9 mouse cellular contexts compared by ENCODE assay signal in genomic region chr6:72962281-72962741, GRCm38 (mm10). TPM values are rescaled to one million over a fixed set of nuclear protein-coding genes. Genes with fewer than 3 reads are reported as not detected.
A peak's percentile ranks its signal among the peaks of the same experiment; 100 is the strongest.
DNase-seq lines count a peak whose midpoint lies in the region; ATAC-seq and TF ChIP-seq lines count a peak whose summit lies in the region.
"Had no signal": no experiment of that assay in that cellular context is flagged by ENCODE, and none has a peak within 500 bp of the region (broad histone marks: within the 10 kb centered on the region; RNA-seq: fewer than 3 reads in every experiment).

No protein-coding gene starts in this region.

- peak; percentile 54 for TF ChIP-seq POLR2A in CH12.LX (IDR thresholded peaks at IDR 0.05; ENCODE audit: low read depth, low read length)
- no peak for TF ChIP-seq POLR2A in small intestine, adult 2 months (IDR thresholded peaks at IDR 0.05; ENCODE audit: low read depth, low read length)

- 34% methylated on average over 7 of the region's 7 CpGs for WGBS in liver, postnatal 0 days (ENCODE audit: insufficient replicate concordance)
- 59% methylated on average over 7 of the region's 7 CpGs for WGBS in liver, embryonic 11.5 days
- WGBS in small intestine, adult 2 months: 50% methylated on average over 7 of the region's 7 CpGs

- no peak for TF ChIP-seq CTCF in liver, postnatal 0 days (IDR thresholded peaks at IDR 0.05; ENCODE audit: low read depth)
- no peak for TF ChIP-seq CTCF in CH12.LX (conservative IDR thresholded peaks at IDR 0.05 in 1 of 2, IDR thresholded peaks at IDR 0.05 in 1 of 2; ENCODE audit: low read depth in 2 of 2, low read length in 2 of 2)
- TF ChIP-seq CTCF in small intestine, adult 2 months (IDR thresholded peaks at IDR 0.05; ENCODE audit: extremely low read depth, insufficient read length, insufficient replicate concordance, low read depth, low read length): no peak

- no peak overlapping the region for H3K9ac ChIP-seq in liver, postnatal 0 days (replicated peaks)
- no peak overlapping the region for H3K9ac ChIP-seq in liver, embryonic 11.5 days (ENCODE audit: low read depth, low read length)
- peak overlapping the region; percentile 29; the same call in 1 of the 2 replicates for H3K9ac ChIP-seq in CH12.LX (ENCODE audit: insufficient read depth, low read depth)

- no peak for ATAC-seq in liver, postnatal 0 days
- no peak for ATAC-seq in liver, embryonic 11.5 days (replicated peaks; ENCODE audit: low FRiP score)
- ATAC-seq in hematopoietic stem cell, adult 5-6 weeks (replicated peaks in 1 of 2; ENCODE audit: insufficient read depth in 1 of 2, low FRiP score in 2 of 2, low TSS enrichment in 1 of 2, low read depth in 1 of 2, poor library complexity in 2 of 2, severe bottlenecking in 2 of 2): peak; percentile 17 to 18; a peak in 2 of 4 replicates
- ATAC-seq: Patski had no signal

- peaks cover 8% of the 10 kb centered on the region for H3K79me2 ChIP-seq in CH12.LX (replicated peaks; ENCODE audit: control insufficient read depth, extremely low read depth, insufficient read depth, poor library complexity, severe bottlenecking)

- no peak for TF ChIP-seq RAD21 in CH12.LX (IDR thresholded peaks at IDR 0.05; ENCODE audit: low read depth, low read length)

- no peak for DNase-seq in liver, postnatal 0 days
- DNase-seq in liver, embryonic 11.5 days (ENCODE audit: low spot score): no peak
- DNase-seq in CH12.LX (ENCODE audit: extremely low read depth): peak; percentile 60
- no peak for DNase-seq in right cerebral cortex, postnatal 10 days (ENCODE audit: low spot score in 2 of 2)
- DNase-seq in testis, postnatal 10 days (ENCODE audit: low spot score): no peak
- DNase-seq: lung, adult 18-20 months had no signal

- no peaks in the 10 kb centered on the region for H3K27me3 ChIP-seq in liver, postnatal 0 days (ENCODE audit: insufficient read depth, low read length)
- H3K27me3 ChIP-seq in liver, embryonic 11.5 days (replicated peaks; ENCODE audit: control insufficient read depth, insufficient read depth, low read length): no peaks in the 10 kb centered on the region
- no peaks in the 10 kb centered on the region for H3K27me3 ChIP-seq in CH12.LX (replicated peaks)
- H3K27me3 ChIP-seq in small intestine, adult 2 months (ENCODE audit: control insufficient read depth, insufficient read depth, low read length): no peaks in the 10 kb centered on the region
- H3K27me3 ChIP-seq: Patski had no signal

- H3K9me3 ChIP-seq in liver, postnatal 0 days (ENCODE audit: low read length): no peaks in the 10 kb centered on the region
- H3K9me3 ChIP-seq in liver, embryonic 11.5 days (ENCODE audit: control insufficient read depth, low read length): no peaks in the 10 kb centered on the region
- H3K9me3 ChIP-seq in CH12.LX (replicated peaks; ENCODE audit: low read length): no peaks in the 10 kb centered on the region

- peak overlapping the region; percentile 9; the same call in 1 of the 2 replicates for H3K27ac ChIP-seq in liver, postnatal 0 days (ENCODE audit: low read depth)
- H3K27ac ChIP-seq in liver, embryonic 11.5 days (ENCODE audit: low read depth, low read length): no peak overlapping the region
- peak overlapping the region; percentile 56 for H3K27ac ChIP-seq in CH12.LX (ENCODE audit: insufficient read depth, low read depth)
- peak overlapping the region; percentile 63 for H3K27ac ChIP-seq in small intestine, adult 2 months (ENCODE audit: insufficient read depth, low read depth, low read length)

- in situ Hi-C loops in CH12.LX (cut with MboI; ENCODE audit: low pct_ligation_motif_present, low pct_unique_long_range_greater_than_20kb, low sequenced_read_pairs): no loop called here

- no peaks in the 10 kb centered on the region for H3K36me3 ChIP-seq in liver, postnatal 0 days (replicated peaks; ENCODE audit: insufficient read depth, low read length)
- no peaks in the 10 kb centered on the region for H3K36me3 ChIP-seq in liver, embryonic 11.5 days (ENCODE audit: control insufficient read depth, insufficient read depth, low read length)
- H3K36me3 ChIP-seq in CH12.LX (replicated peaks in 1 of 2; ENCODE audit: control insufficient read depth in 1 of 2, insufficient read depth in 1 of 2, low read length in 1 of 2): no peaks in the 10 kb centered on the region
- H3K36me3 ChIP-seq in small intestine, adult 2 months (ENCODE audit: control insufficient read depth, insufficient read depth, low read length): no peaks in the 10 kb centered on the region

- dilution Hi-C loops in CH12.LX (cut with MboI; ENCODE audit: extremely low pct_ligation_motif_present, extremely low pct_unique_long_range_greater_than_20kb, low sequenced_read_pairs): no loop called here

- no peak for TF ChIP-seq EP300 in liver, postnatal 0 days (IDR thresholded peaks at IDR 0.05; ENCODE audit: low read depth)
- TF ChIP-seq EP300 in CH12.LX (IDR thresholded peaks at IDR 0.05; ENCODE audit: low read length): no peak

- peaks cover 21% of the 10 kb centered on the region for H3K4me1 ChIP-seq in liver, postnatal 0 days (ENCODE audit: insufficient read depth)
- H3K4me1 ChIP-seq in liver, embryonic 11.5 days (replicated peaks; ENCODE audit: control insufficient read depth, insufficient read depth, low read length): peaks cover 8% of the 10 kb centered on the region
- H3K4me1 ChIP-seq in CH12.LX (ENCODE audit: control insufficient read depth in 1 of 2, insufficient read depth in 2 of 2): peaks cover 7 to 32% of the 10 kb centered on the region in 2 experiments
- peaks cover 16% of the 10 kb centered on the region for H3K4me1 ChIP-seq in small intestine, adult 2 months (ENCODE audit: control insufficient read depth, insufficient read depth, insufficient read length, low read length)

- H3K4me2 ChIP-seq in liver, postnatal 0 days (ENCODE audit: low read depth, low read length): peak overlapping the region; percentile 16
- H3K4me2 ChIP-seq in liver, embryonic 11.5 days: no peak overlapping the region
- peak overlapping the region; percentile 67 for H3K4me2 ChIP-seq in CH12.LX (ENCODE audit: insufficient read depth, low read depth, poor library complexity, severe bottlenecking)

- no peak overlapping the region for H3K4me3 ChIP-seq in liver, postnatal 0 days (ENCODE audit: low read depth, low read length)
- no peak overlapping the region for H3K4me3 ChIP-seq in liver, embryonic 11.5 days (ENCODE audit: low read depth, low read length)
- H3K4me3 ChIP-seq in CH12.LX (replicated peaks in 1 of 3; ENCODE audit: low read depth in 2 of 3, low read length in 2 of 3, poor library complexity in 1 of 3): peak overlapping the region in 1 of 3 experiments; percentile 22
- no peak overlapping the region for H3K4me3 ChIP-seq in small intestine, adult 2 months (ENCODE audit: low read depth, low read length)

TF ChIP-seq in CH12.LX, 34 proteins besides CTCF, POLR2A, EP300 and RAD21:
- no peak for TF ChIP-seq POLR2AphosphoS2 (IDR thresholded peaks at IDR 0.05; ENCODE audit: low read depth, low read length)
- TF ChIP-seq MXI1 (IDR thresholded peaks at IDR 0.05; ENCODE audit: low read depth, low read length): peak; percentile 68; the same call in 1 of the 2 replicates
- peak; percentile 90 for TF ChIP-seq ZNF384 (IDR thresholded peaks at IDR 0.05; ENCODE audit: low read depth, low read length)
- TF ChIP-seq NELFE (IDR thresholded peaks at IDR 0.05; ENCODE audit: low read depth, low read length): peak; percentile 44; the same call in 1 of the 2 replicates
- 0 out of 2 replicates have a peak, but pooled peaks have one; percentile 55 for TF ChIP-seq TBP (conservative IDR thresholded peaks at IDR 0.05; ENCODE audit: low read depth, low read length)
- peak; percentile 93 for TF ChIP-seq MAX (IDR thresholded peaks at IDR 0.05; ENCODE audit: low read length)
- no peak for TF ChIP-seq KAT2A (IDR thresholded peaks at IDR 0.05; ENCODE audit: insufficient replicate concordance, low read length)
- TF ChIP-seq HCFC1 (IDR thresholded peaks at IDR 0.05; ENCODE audit: low read depth, low read length): peak; percentile 53
- peak; percentile 46; the same call in 1 of the 2 replicates for TF ChIP-seq CHD2 (IDR thresholded peaks at IDR 0.05; ENCODE audit: low read length)
- peak; percentile 28; the same call in 1 of the 2 replicates for TF ChIP-seq ETS1 (conservative IDR thresholded peaks at IDR 0.05; ENCODE audit: low read depth, low read length)
- peak; percentile 90 for TF ChIP-seq MYC (IDR thresholded peaks at IDR 0.05; ENCODE audit: low read depth, low read length)
- TF ChIP-seq BHLHE40 (IDR thresholded peaks at IDR 0.05; ENCODE audit: low read depth, low read length): peak; percentile 39
- TF ChIP-seq ELF1 (IDR thresholded peaks at IDR 0.05; ENCODE audit: low read depth, low read length): peak; percentile 86
- TF ChIP-seq UBTF (IDR thresholded peaks at IDR 0.05; ENCODE audit: low read depth, low read length): no peak
- peak; percentile 16; the same call in 1 of the 2 replicates for TF ChIP-seq MEF2A (IDR thresholded peaks at IDR 0.05; ENCODE audit: borderline replicate concordance, low read depth, low read length)
- TF ChIP-seq SIN3A (IDR thresholded peaks at IDR 0.05; ENCODE audit: low read length): peak; percentile 68; the same call in 1 of the 2 replicates
- no peak for TF ChIP-seq CHD1 (IDR thresholded peaks at IDR 0.05; ENCODE audit: low read depth, low read length)
- TF ChIP-seq NRF1 (IDR thresholded peaks at IDR 0.05; ENCODE audit: low read depth, low read length): peak; percentile 75
- TF ChIP-seq IRF4 (IDR thresholded peaks at IDR 0.05; ENCODE audit: low read depth, low read length): peak; percentile 48

RNA-seq across cellular contexts. Expression of gene Tmsb10, which starts 3.8 kb away (rescaled TPM):
- polyA plus RNA-seq in liver, postnatal 0 days (2015; fragmentation: Nextera tagmentation; extraction: Ambion mirVana): 320 and 328 TPM in 2 replicates
- 984 and 1,116 TPM in 2 replicates for polyA plus RNA-seq in liver, embryonic 11.5 days (2014; fragmentation: Nextera tagmentation; extraction: Ambion mirVana)
- total RNA-seq in CH12.LX (2012; rRNA removed) (223 and 253 TPM in 2 replicates), CH12.LX (2014; rRNA removed) (277 and 379 TPM in 2 replicates)
- 479 and 722 TPM in 2 replicates for polyA plus RNA-seq in CH12.LX (2012; ENCODE audit: insufficient read length, low read depth)
- 586 and 795 TPM in 2 replicates for total RNA-seq in hematopoietic stem cell, adult 5-6 weeks (2017)
- 16.5 and 30.4 TPM in 2 replicates for polyA plus RNA-seq in small intestine, adult 2 months (2012; rRNA removed)

Comparison
In these comparisons a context has a peak if more than half of its experiments do, and no peak if none do; other contexts are left out.
1. ATAC-seq: peak in hematopoietic stem cell, adult 5-6 weeks (2 of 2); none in liver, postnatal 0 days (single experiment) and liver, embryonic 11.5 days (single experiment).
2. RNA of gene Tmsb10, which starts 3.8 kb away (polyA plus RNA-seq): 984 to 1,116 TPM in liver, embryonic 11.5 days, 479 to 722 TPM in CH12.LX and 320 to 328 TPM in liver, postnatal 0 days; 16.5 to 30.4 TPM in small intestine, adult 2 months; every median in the first group is over 10 times any median in the second.